ENCODE assay signal across 29 mouse cellular contexts in the genomic region with DNA sequence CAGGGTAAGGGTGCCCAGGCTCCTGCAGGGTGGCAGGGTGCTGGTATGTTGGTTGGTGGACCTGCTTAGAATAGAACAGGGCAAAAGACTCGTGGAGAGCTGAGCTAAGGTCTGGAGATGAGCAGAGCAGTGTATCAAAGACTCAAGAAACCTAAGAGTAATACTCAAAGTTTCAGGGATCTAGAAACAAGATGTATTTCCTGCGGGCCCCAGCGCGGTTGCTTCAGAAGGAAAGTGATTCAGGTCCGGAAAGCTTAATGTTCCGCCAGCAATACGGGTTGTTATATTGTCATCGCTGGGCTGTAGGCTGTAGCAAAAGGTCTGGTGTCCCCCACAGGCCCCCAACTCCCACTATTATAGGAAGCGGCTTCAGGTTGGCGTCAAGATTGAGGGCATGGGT. TPM values are rescaled to one million over a fixed set of nuclear protein-coding genes. Genes with fewer than 3 reads are reported as not detected.
"Had no signal": no experiment of that assay in that cellular context is flagged by ENCODE, and none has a peak within 500 bp of the region (broad histone marks: within the 10 kb centered on the region; RNA-seq: fewer than 3 reads in every experiment).

No protein-coding gene starts in this region.

- H3K4me3 ChIP-seq: layer of hippocampus, adult 2 months; left cerebral cortex, adult 2 months had no signal

- DNase-seq: gastrocnemius, postnatal 25 days; kidney, adult 11 months; kidney, adult 8-10 months had no signal

- ATAC-seq: hindbrain, postnatal 0 days; intestine, embryonic 16.5 days; liver, embryonic 12.5 days had no signal

- H3K9ac ChIP-seq: heart, embryonic 12.5 days; hindbrain, embryonic 12.5 days; hindbrain, embryonic 15.5 days; liver, embryonic 12.5 days; liver, embryonic 14.5 days had no signal

- H3K36me3 ChIP-seq: heart, embryonic 10.5 days; heart, embryonic 12.5 days; hindbrain, embryonic 10.5 days; hindbrain, embryonic 12.5 days; hindbrain, embryonic 15.5 days; liver, embryonic 12.5 days had no signal

- H3K9me3 ChIP-seq: heart, embryonic 10.5 days; heart, embryonic 12.5 days; hindbrain, embryonic 10.5 days; hindbrain, embryonic 12.5 days; hindbrain, embryonic 15.5 days; liver, embryonic 12.5 days had no signal

- H3K27ac ChIP-seq: gastrocnemius, adult 2 months; heart, embryonic 10.5 days; hindbrain, embryonic 10.5 days; hindbrain, embryonic 12.5 days; hindbrain, embryonic 15.5 days; hindbrain, postnatal 0 days; layer of hippocampus, adult 2 months; left cerebral cortex, adult 2 months; liver, embryonic 12.5 days; liver, embryonic 14.5 days had no signal

RNA-seq across cellular contexts. Expression of gene Dlx4, which starts 3.8 kb away (rescaled TPM):
- total RNA-seq: gastrocnemius, adult 2 months; gastrocnemius, postnatal 25 days; heart, adult 8-10 months; heart, postnatal 4 days; layer of hippocampus, adult 2 months; layer of hippocampus, postnatal 25 days; left cerebral cortex, adult 2 months; left cerebral cortex, postnatal 14 days; left cerebral cortex, postnatal 36 days; liver, adult 2 months had no signal
- polyA plus RNA-seq: heart, embryonic 14.5 days; hindbrain, embryonic 15.5 days; intestine, embryonic 14.5 days; kidney, embryonic 14.5 days; kidney, embryonic 16.5 days had no signal

RNA-seq across cellular contexts. Expression of gene Dlx3, which starts 22.3 kb away (rescaled TPM):
- total RNA-seq: gastrocnemius, adult 2 months; gastrocnemius, postnatal 25 days; heart, adult 8-10 months; heart, postnatal 10 days; heart, postnatal 25 days; heart, postnatal 4 days; layer of hippocampus, adult 2 months; layer of hippocampus, postnatal 10 days; layer of hippocampus, postnatal 25 days; left cerebral cortex, adult 2 months; left cerebral cortex, postnatal 14 days; left cerebral cortex, postnatal 36 days; liver, adult 2 months had no signal
- polyA plus RNA-seq: heart, embryonic 14.5 days; liver, adult 2 months; liver, embryonic 16.5 days had no signal
